Mouse (Mus musculus): Measurements from ENCODE around the gene Tekt1. TPM values are rescaled to one million over a fixed set of nuclear protein-coding genes. Genes with fewer than 3 reads are reported as not detected.

The Tekt1 gene
- polyA plus RNA-seq (2014; fragmentation: Nextera tagmentation; extraction: Ambion mirVana), result 10.4 and 10.5 TPM in 2 replicates

GRCm38 (mm10) chr11:72362347-72362741 is at the start of gene Tekt1:
TSS of gene Tekt1 (minus strand) at chr11:72362442.
- Histone ChIP-seq H3K9ac (ENCODE audit: low read length) (peak within 1 kb of the TSS; percentile 76), H3K4me1 (ENCODE audit: control insufficient read depth, insufficient read depth, low read length) (0 out of 2 replicates have a peak, but pooled peaks cover 7% of the 10 kb centered on the region), H3K27me3 (replicated peaks; ENCODE audit: control insufficient read depth, insufficient read depth, low read length) (no peaks in the 10 kb centered on the region), H3K36me3 (ENCODE audit: control insufficient read depth, insufficient read depth, low read length) (no peaks in the 10 kb centered on the region), H3K4me2 (ENCODE audit: low read length) (peak within 1 kb of the TSS; percentile 89), H3K27ac (ENCODE audit: low read depth, low read length) (peak within 1 kb of the TSS; percentile 58), H3K9me3 (replicated peaks; ENCODE audit: control insufficient read depth, low read length) (no peaks in the 10 kb centered on the region), H3K4me3 (ENCODE audit: low read depth, low read length) (peak within 1 kb of the TSS; percentile 45)
- 29% methylated on average over 10 of the region's 10 CpGs for WGBS
- DNase-seq (ENCODE audit: low spot score) (no peak), ATAC-seq (no peak)

GRCm38 (mm10) chr11:72411945-72412344 is 49.7 kb upstream of the Tekt1 start:
- peak overlapping the region; percentile 99 for H3K4me2 ChIP-seq (ENCODE audit: low read length)
- no peaks in the 10 kb centered on the region for H3K9me3 ChIP-seq (replicated peaks; ENCODE audit: control insufficient read depth, low read length)
- WGBS, result 29% methylated on average over 9 of the region's 9 CpGs
- no peak overlapping the region for H3K27ac ChIP-seq (ENCODE audit: low read depth, low read length)
- ATAC-seq, result no peak
- no peak for DNase-seq (ENCODE audit: low spot score)
- no peaks in the 10 kb centered on the region for H3K36me3 ChIP-seq (ENCODE audit: control insufficient read depth, insufficient read depth, low read length)
- 0 out of 2 replicates have a peak, but pooled peaks cover 7% of the 10 kb centered on the region for H3K4me1 ChIP-seq (ENCODE audit: control insufficient read depth, insufficient read depth, low read length)
- no peaks in the 10 kb centered on the region; the same call in 1 of the 2 replicates for H3K27me3 ChIP-seq (replicated peaks; ENCODE audit: control insufficient read depth, insufficient read depth, low read length)
- peak overlapping the region; percentile 49 for H3K4me3 ChIP-seq (ENCODE audit: low read depth, low read length)
- peak overlapping the region; percentile 67; the same call in 1 of the 2 replicates for H3K9ac ChIP-seq (ENCODE audit: low read length)

DNA sequence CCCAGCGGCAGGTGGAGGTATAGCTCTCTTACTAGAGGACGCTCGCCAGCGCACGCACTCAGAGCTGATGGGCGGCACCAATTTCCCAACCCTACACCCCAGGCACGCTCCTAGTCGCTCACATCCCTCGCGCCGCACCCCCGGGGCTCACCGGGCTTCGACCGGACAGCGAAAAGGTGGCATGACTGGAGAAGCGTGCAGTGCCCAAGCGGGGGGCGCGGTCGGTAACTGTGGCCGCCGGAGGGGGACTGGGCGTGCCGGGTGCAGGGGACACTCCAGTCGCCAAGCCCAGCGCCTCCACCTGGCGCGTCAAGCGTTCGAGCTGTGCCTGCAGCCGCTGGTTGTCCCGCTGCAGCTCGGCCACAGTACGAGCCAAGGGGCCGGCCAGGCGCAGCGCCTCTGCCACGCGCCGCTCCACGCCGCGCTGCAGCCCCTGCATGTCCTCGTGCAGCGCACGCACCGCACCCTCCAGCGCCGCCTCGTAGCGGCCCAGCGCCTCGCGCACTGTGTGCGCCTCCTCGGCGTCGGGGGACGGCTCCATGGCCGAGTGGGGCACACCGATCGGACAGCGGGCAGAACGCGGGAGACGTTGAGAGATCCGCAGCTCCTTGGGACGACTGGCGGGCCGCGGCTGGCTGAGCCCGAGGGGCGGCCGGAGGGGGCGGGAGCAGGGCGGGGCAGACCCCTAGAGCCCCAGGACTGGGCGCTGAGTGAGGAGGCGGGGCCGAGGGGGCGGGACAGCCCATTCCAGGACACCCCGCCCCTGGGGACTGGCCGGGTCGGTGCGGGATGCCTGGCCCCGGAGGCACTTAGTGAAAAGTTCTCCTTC is 49.1 kb upstream of the Tekt1 start, which contains the start of gene Smtnl2:
TSS of gene Smtnl2 (minus strand) at position 621 of the 829 bp plus-strand sequence.
- Histone ChIP-seq H3K9me3 (replicated peaks; ENCODE audit: control insufficient read depth, low read length) (no peaks in the 10 kb centered on the region), H3K4me2 (ENCODE audit: low read length) (peak within 1 kb of the TSS; percentile 99), H3K27me3 (replicated peaks; ENCODE audit: control insufficient read depth, insufficient read depth, low read length) (no peaks in the 10 kb centered on the region; the same call in 1 of the 2 replicates), H3K4me1 (ENCODE audit: control insufficient read depth, insufficient read depth, low read length) (0 out of 2 replicates have a peak, but pooled peaks cover 7% of the 10 kb centered on the region), H3K9ac (ENCODE audit: low read length) (peak within 1 kb of the TSS; percentile 67), H3K4me3 (ENCODE audit: low read depth, low read length) (peak within 1 kb of the TSS; percentile 49), H3K27ac (ENCODE audit: low read depth, low read length) (no peak within 1 kb of the TSS), H3K36me3 (ENCODE audit: control insufficient read depth, insufficient read depth, low read length) (no peaks in the 10 kb centered on the region)
- DNase-seq (ENCODE audit: low spot score) (peak; percentile 74), ATAC-seq (peak; percentile 90)
- under 1% methylated on average over 81 of the region's 86 CpGs for WGBS

DNA sequence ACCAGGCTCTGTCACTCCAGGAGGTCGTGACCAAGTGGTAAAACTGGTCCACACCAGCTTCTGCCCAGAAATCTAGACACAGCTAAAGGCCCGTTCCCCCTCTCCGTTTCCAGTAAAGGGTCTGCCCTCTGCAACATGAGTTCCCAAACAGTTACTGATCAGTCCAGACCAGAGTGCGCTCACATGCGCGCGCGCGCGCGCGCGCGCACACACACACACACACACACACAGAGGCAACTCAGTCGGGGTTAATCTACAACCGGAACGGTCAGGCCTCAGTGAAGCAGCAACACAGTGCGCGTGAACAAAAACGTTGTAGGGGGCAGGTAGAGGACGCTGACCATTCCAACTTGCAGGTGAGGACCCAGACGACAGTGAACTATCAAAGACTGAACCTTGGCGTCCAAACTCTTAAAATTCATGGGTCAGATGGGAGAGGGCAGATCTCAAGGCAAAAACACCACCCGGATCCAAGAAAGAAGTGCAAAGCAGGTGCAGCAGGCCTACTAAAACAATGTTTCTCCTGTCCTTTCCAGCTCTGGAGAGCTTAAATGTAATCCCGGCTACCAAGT is 48.4 kb upstream of the Tekt1 start:
- DNase-seq (ENCODE audit: low spot score), result no peak
- WGBS, result 2% methylated on average over 25 of the region's 25 CpGs
- Histone ChIP-seq H3K4me2 (ENCODE audit: low read length) (peak overlapping the region; percentile 99), H3K36me3 (ENCODE audit: control insufficient read depth, insufficient read depth, low read length) (no peaks in the 10 kb centered on the region), H3K9ac (ENCODE audit: low read length) (peak overlapping the region; percentile 67), H3K27ac (ENCODE audit: low read depth, low read length) (no peak overlapping the region), H3K4me3 (ENCODE audit: low read depth, low read length) (peak overlapping the region; percentile 49), H3K9me3 (replicated peaks; ENCODE audit: control insufficient read depth, low read length) (no peaks in the 10 kb centered on the region), H3K27me3 (replicated peaks; ENCODE audit: control insufficient read depth, insufficient read depth, low read length) (no peaks in the 10 kb centered on the region; the same call in 1 of the 2 replicates), H3K4me1 (ENCODE audit: control insufficient read depth, insufficient read depth, low read length) (0 out of 2 replicates have a peak, but pooled peaks cover 7% of the 10 kb centered on the region)
- ATAC-seq, result peak; percentile 27; the same call in 1 of the 2 replicates

DNA sequence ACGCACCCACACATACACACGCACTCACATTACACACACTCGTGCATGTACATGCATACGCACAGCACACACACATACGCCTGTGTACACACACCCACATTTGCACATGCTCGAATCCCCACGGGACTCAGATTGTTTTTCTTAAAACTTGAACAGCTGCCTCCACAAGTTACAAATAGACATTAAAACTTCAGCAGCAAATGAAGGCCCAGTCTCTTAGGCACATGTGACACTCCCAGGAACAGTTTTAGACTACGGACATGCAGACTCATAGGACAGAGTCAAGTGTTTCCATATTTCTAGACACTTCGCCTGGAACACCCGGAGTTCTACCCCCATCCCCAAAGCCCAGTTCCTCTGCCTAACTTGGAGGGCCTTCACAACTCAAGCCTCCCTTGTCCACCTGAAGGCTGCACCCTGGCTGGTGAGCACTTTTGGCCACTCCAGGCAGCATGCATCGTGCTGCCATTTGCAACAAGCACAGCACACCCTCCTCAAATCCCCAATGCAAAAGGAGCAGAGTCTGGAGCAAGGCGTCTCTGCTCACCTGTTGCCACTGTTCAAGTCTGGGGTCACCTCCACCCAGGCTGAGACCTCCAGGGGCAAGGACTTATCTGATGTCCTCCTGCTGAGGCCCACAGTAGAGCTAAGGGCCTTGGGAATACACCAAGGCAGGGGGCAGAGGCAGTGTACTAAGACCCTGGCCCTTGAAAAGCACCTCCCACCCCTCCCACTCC is 47.6 kb upstream of the Tekt1 start:
- 0 out of 2 replicates have a peak, but pooled peaks cover 7% of the 10 kb centered on the region for H3K4me1 ChIP-seq (ENCODE audit: control insufficient read depth, insufficient read depth, low read length)
- no peak overlapping the region for H3K27ac ChIP-seq (ENCODE audit: low read depth, low read length)
- DNase-seq (ENCODE audit: low spot score), result no peak
- ATAC-seq, result no peak
- H3K27me3 ChIP-seq (replicated peaks; ENCODE audit: control insufficient read depth, insufficient read depth, low read length), result no peaks in the 10 kb centered on the region; the same call in 1 of the 2 replicates
- H3K4me2 ChIP-seq (ENCODE audit: low read length), result no peak overlapping the region
- no peaks in the 10 kb centered on the region for H3K36me3 ChIP-seq (ENCODE audit: control insufficient read depth, insufficient read depth, low read length)
- no peak overlapping the region for H3K9ac ChIP-seq (ENCODE audit: low read length)
- no peaks in the 10 kb centered on the region for H3K9me3 ChIP-seq (replicated peaks; ENCODE audit: control insufficient read depth, low read length)
- no peak overlapping the region for H3K4me3 ChIP-seq (ENCODE audit: low read depth, low read length)
- 76% methylated on average over 12 of the region's 12 CpGs for WGBS

- H3K4me1 ChIP-seq (ENCODE audit: control insufficient read depth, insufficient read depth, low read length), result 0 out of 2 replicates have a peak, but pooled peaks cover 7% of the 10 kb centered on the region
- no peak overlapping the region for H3K4me2 ChIP-seq (ENCODE audit: low read length)
- ATAC-seq (no peak), DNase-seq (ENCODE audit: low spot score) (no peak)
- H3K36me3 ChIP-seq (ENCODE audit: control insufficient read depth, insufficient read depth, low read length), result no peaks in the 10 kb centered on the region
- no peaks in the 10 kb centered on the region; the same call in 1 of the 2 replicates for H3K27me3 ChIP-seq (replicated peaks; ENCODE audit: control insufficient read depth, insufficient read depth, low read length)
- WGBS, result 65% methylated on average over 9 of the region's 9 CpGs
- H3K9me3 ChIP-seq (replicated peaks; ENCODE audit: control insufficient read depth, low read length), result no peaks in the 10 kb centered on the region
- no peak overlapping the region for H3K9ac ChIP-seq (ENCODE audit: low read length)
- no peak overlapping the region for H3K27ac ChIP-seq (ENCODE audit: low read depth, low read length)
- no peak overlapping the region for H3K4me3 ChIP-seq (ENCODE audit: low read depth, low read length)
Observed at GRCm38 (mm10) chr11:72408451-72409170, 46.4 kb upstream of the Tekt1 start.

DNA sequence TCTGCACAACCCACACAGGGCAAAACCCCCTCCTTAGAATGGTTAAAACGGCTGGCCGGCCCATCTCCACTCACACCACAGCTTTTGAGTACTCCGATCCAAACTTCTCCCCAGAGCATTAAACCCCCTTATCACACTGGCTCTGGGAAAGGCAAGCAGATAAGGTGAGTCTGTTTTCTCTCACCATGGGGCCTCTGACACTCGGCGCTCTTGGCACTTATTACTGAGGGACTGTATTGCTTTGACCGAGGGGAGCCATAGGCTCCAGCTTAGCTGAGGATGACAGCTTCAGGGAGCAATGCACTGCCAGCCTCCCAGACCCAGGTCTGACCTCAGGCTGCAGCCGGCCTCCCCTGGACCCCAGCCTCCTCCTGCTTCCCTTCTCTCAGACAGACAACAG is 45.3 kb upstream of the Tekt1 start:
- ATAC-seq, result no peak
- 16% methylated on average over 7 of the region's 7 CpGs for WGBS
- no peaks in the 10 kb centered on the region; the same call in 1 of the 2 replicates for H3K27me3 ChIP-seq (replicated peaks; ENCODE audit: control insufficient read depth, insufficient read depth, low read length)

DNA sequence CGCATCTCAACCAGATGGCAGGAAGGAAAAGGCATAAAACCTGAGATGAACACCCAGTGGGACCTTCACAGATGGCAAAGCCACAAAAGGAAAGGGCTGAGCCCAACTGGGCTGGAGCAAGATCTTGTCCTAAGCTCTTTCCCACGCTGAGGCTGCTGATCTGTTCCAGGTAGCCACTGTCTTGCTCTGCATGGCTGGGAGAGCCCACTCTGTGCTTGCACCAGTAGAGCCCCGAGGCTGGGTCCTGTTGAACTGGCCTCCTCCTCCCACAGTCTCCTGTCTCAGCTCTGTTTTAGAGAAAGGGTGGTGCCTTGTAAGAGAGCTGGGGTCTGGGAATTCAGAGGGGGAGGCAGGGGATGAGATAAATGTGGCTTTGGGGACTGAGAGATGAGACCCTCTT is 44.8 kb upstream of the Tekt1 start:
- 0 out of 2 replicates have a peak, but pooled peaks cover 7% of the 10 kb centered on the region for H3K4me1 ChIP-seq (ENCODE audit: control insufficient read depth, insufficient read depth, low read length)
- H3K9ac ChIP-seq (ENCODE audit: low read length), result no peak overlapping the region
- ATAC-seq, result no peak
- H3K9me3 ChIP-seq (replicated peaks; ENCODE audit: control insufficient read depth, low read length), result no peaks in the 10 kb centered on the region
- DNase-seq (ENCODE audit: low spot score), result no peak
- H3K27me3 ChIP-seq (replicated peaks; ENCODE audit: control insufficient read depth, insufficient read depth, low read length), result no peaks in the 10 kb centered on the region; the same call in 1 of the 2 replicates
- no peak overlapping the region for H3K4me3 ChIP-seq (ENCODE audit: low read depth, low read length)
- no peak overlapping the region for H3K4me2 ChIP-seq (ENCODE audit: low read length)
- H3K36me3 ChIP-seq (ENCODE audit: control insufficient read depth, insufficient read depth, low read length), result no peaks in the 10 kb centered on the region
- no peak overlapping the region for H3K27ac ChIP-seq (ENCODE audit: low read depth, low read length)
- 27% methylated on average over 3 of the region's 3 CpGs for WGBS

More for the DNA sequence above, 45.3 kb upstream of the Tekt1 start:
- H3K36me3 ChIP-seq (ENCODE audit: control insufficient read depth, insufficient read depth, low read length), result no peaks in the 10 kb centered on the region
- no peak for DNase-seq (ENCODE audit: low spot score)
- no peak overlapping the region for H3K4me2 ChIP-seq (ENCODE audit: low read length)
- no peak overlapping the region for H3K4me3 ChIP-seq (ENCODE audit: low read depth, low read length)
- no peaks in the 10 kb centered on the region for H3K9me3 ChIP-seq (replicated peaks; ENCODE audit: control insufficient read depth, low read length)
- H3K9ac ChIP-seq (ENCODE audit: low read length), result no peak overlapping the region
- 0 out of 2 replicates have a peak, but pooled peaks cover 7% of the 10 kb centered on the region for H3K4me1 ChIP-seq (ENCODE audit: control insufficient read depth, insufficient read depth, low read length)
- H3K27ac ChIP-seq (ENCODE audit: low read depth, low read length), result no peak overlapping the region
